8 mouse cellular contexts compared by ENCODE assay signal in the genomic region with DNA sequence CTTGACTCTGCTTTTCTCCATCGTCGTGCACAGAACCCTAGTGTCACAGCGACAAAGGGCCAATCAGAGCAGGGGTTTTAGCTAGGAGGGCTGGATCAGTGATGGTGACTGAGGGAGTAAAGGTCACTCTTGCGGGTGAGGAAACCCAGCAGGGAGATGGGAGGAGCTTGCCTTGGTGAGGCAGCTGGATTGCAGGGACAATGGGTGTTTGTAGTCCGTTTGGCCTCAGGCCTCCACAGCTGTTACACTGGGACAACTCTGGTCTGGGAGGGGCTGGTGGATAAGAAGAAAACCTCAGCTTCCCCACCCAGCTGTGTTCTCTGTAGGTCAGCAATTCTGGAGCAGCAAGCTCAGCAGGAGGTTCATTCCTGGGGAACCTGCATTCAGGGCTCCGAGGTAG.
DNase-seq lines count a peak whose midpoint lies in the region; ATAC-seq and TF ChIP-seq lines count a peak whose summit lies in the region.

No protein-coding gene starts in this region.

- no peak overlapping the region for H3K4me2 ChIP-seq in stomach, embryonic 16.5 days (ENCODE audit: low read depth, low read length)
- H3K4me2 ChIP-seq in hindbrain, embryonic 16.5 days (ENCODE audit: low read length): no peak overlapping the region

- no peaks in the 10 kb centered on the region for H3K36me3 ChIP-seq in stomach, embryonic 16.5 days (ENCODE audit: control insufficient read depth, insufficient read depth, low read length)
- H3K36me3 ChIP-seq in hindbrain, embryonic 16.5 days (ENCODE audit: control insufficient read depth, insufficient read depth, low read length): no peaks in the 10 kb centered on the region

- no peak for TF ChIP-seq CTCF in left cerebral cortex, adult 2 months (IDR thresholded peaks at IDR 0.05)

- 0 out of 2 replicates have a peak, but pooled peaks cover 3% of the 10 kb centered on the region for H3K9me3 ChIP-seq in stomach, embryonic 16.5 days (replicated peaks; ENCODE audit: control insufficient read depth, low read length)
- H3K9me3 ChIP-seq in hindbrain, embryonic 16.5 days (ENCODE audit: control insufficient read depth, low read length): no peaks in the 10 kb centered on the region; the same call in 1 of the 2 replicates

- no peaks in the 10 kb centered on the region for H3K27me3 ChIP-seq in stomach, embryonic 16.5 days (ENCODE audit: control insufficient read depth, insufficient read depth, low read length)
- H3K27me3 ChIP-seq in hindbrain, embryonic 16.5 days (replicated peaks; ENCODE audit: control insufficient read depth, insufficient read depth, low read length): no peaks in the 10 kb centered on the region

- WGBS in stomach, embryonic 16.5 days: 47% methylated on average over 6 of the region's 6 CpGs
- WGBS in hindbrain, embryonic 16.5 days: 11% methylated on average over 6 of the region's 6 CpGs

- peak overlapping the region; percentile 67; the same call in 1 of the 2 replicates for H3K27ac ChIP-seq in left cerebral cortex, adult 2 months
- H3K27ac ChIP-seq in stomach, embryonic 16.5 days (ENCODE audit: low read length): no peak overlapping the region
- no peak overlapping the region for H3K27ac ChIP-seq in hindbrain, embryonic 16.5 days (ENCODE audit: low read depth, low read length)

- H3K9ac ChIP-seq in stomach, embryonic 16.5 days (ENCODE audit: low read length): no peak overlapping the region
- H3K9ac ChIP-seq in hindbrain, embryonic 16.5 days (ENCODE audit: low read depth, low read length): no peak overlapping the region

- peak; percentile 73 for DNase-seq in layer of hippocampus, adult 11-12 months (ENCODE audit: low spot score)
- no peak for DNase-seq in layer of hippocampus, adult 9-10 months (ENCODE audit: low spot score)
- DNase-seq in embryo, embryonic 10.5 days (ENCODE audit: low spot score): peak; percentile 75
- DNase-seq in gastrocnemius, postnatal 25 days: peak; percentile 50
- peak in 1 of 2 experiments; percentile 24 for DNase-seq in left cerebral cortex, adult 2 months (ENCODE audit: extremely low spot score in 1 of 2, low spot score in 2 of 2)
- no peak for DNase-seq in adrenal gland, adult 18-20 months (ENCODE audit: low spot score in 2 of 2)

- H3K4me3 ChIP-seq in left cerebral cortex, adult 2 months: no peak overlapping the region
- H3K4me3 ChIP-seq in stomach, embryonic 16.5 days (replicated peaks; ENCODE audit: low read length): no peak overlapping the region
- no peak overlapping the region for H3K4me3 ChIP-seq in hindbrain, embryonic 16.5 days (ENCODE audit: low read length)

- ATAC-seq in stomach, embryonic 16.5 days (ENCODE audit: insufficient read depth, low FRiP score): peak; percentile 53
- no peak for ATAC-seq in hindbrain, embryonic 16.5 days

- H3K4me1 ChIP-seq in stomach, embryonic 16.5 days (ENCODE audit: control insufficient read depth, insufficient read depth, low read length): 0 out of 2 replicates have a peak, but pooled peaks cover 4% of the 10 kb centered on the region
- H3K4me1 ChIP-seq in hindbrain, embryonic 16.5 days (ENCODE audit: control insufficient read depth, insufficient read depth, low read depth, low read length): peaks cover 1% of the 10 kb centered on the region

- intact Hi-C loops in left cerebral cortex, adult 2 months (cut with DNase I): no loop called here

Comparison
In these comparisons a context has a peak if more than half of its experiments do, and no peak if none do; other contexts are left out.
1. DNase-seq: peak in layer of hippocampus, adult 11-12 months (single experiment), embryo, embryonic 10.5 days (single experiment) and gastrocnemius, postnatal 25 days (single experiment); none in layer of hippocampus, adult 9-10 months (single experiment) and adrenal gland, adult 18-20 months (0 of 2).